Mouse (Mus musculus) yolk sac, embryonic 10.5 days (tissue): Measurements from ENCODE around the gene Rpl38.
A peak's percentile ranks its signal among the peaks of the same experiment; 100 is the strongest.

ENCODE experiments used
- DNase-seq: peaks from one replicate; pipeline ENCODE4 v3.0.0-alpha.2; 2017; ENCODE audit warnings: low spot score

The Rpl38 gene

GRCm38 (mm10) chr11:114679582-114679981 is 11.3 kb downstream of the Rpl38 start:
- DNase-seq = no peak

DNA sequence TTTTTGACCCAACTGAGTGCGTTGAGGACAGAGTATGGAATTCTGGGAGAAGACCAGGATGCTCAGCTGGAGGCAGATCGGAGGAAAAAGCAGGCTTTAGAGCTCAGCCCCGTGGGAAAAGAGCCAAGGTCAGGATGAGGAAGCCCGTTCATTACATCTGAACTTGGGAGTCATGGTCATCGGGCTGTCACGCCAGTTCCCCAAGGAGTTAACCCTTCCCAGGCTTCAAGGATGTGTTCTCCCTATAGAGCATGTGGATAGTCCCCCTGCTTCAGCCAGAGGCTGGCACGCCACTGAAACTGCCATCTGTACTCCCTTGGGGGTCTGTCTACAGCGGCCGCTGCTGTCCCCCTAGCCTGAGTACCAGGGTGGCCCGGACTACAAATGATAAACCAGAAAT is 12.0 kb downstream of the Rpl38 start:
- DNase-seq = no peak

DNA sequence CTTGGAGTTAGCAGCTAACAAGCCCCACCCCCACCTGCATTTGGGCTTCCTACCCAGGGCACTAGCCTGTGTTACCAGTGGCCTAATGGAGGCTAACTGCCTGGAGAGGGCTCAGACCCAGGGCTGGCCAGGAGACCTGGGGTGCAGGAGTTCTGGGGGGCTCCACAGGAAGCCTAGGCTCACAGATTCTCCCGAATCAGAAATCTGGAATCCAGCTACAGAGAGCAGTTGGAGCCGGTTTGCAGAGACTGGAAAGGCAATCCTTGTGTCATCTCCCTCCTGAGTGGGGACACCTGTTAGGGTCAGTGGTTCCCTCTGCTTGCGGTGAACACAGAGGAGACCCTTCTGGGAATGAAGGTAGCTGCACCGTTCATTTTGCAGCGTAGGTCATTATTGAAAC is 12.7 kb downstream of the Rpl38 start:
- DNase-seq = no peak

GRCm38 (mm10) chr11:114682321-114682900 is 14.1 kb downstream of the Rpl38 start:
- DNase-seq = no peak

DNA sequence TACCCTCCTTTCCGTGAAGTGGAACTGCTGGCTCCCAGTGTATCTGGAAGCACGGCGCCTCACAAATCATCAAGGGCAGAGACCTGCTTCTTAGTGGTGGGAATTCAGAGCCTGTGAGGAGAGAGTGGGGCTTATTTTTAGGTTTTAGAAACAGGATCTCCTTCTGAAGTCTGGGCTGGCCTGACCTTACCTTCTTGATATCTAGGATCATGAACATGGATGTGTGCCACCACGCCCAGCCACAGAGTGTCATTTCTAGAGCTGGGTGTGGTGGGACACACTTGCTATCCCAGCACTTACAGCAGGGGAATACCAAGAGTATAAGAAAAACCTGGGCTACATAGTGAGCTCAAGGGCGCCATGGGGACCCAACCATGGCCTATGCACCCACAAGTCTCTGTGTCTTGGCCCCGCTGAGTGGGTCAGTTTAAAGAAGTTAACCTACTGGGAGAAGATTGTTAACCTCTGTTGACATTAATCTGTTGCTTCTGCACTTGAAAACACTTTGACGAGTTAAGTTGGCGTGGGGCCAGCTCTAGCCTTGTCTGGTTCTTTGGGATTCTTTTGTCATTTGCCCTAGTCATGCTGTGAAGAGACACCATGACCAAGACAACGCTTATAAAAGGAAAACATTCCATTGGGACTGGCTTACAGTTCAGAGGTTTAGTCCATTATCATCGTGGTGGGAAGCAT is 14.9 kb downstream of the Rpl38 start:
- no peak for DNase-seq

- DNase-seq = no peak
Observed at GRCm38 (mm10) chr11:114683722-114684621, 15.6 kb downstream of the Rpl38 start.

DNA sequence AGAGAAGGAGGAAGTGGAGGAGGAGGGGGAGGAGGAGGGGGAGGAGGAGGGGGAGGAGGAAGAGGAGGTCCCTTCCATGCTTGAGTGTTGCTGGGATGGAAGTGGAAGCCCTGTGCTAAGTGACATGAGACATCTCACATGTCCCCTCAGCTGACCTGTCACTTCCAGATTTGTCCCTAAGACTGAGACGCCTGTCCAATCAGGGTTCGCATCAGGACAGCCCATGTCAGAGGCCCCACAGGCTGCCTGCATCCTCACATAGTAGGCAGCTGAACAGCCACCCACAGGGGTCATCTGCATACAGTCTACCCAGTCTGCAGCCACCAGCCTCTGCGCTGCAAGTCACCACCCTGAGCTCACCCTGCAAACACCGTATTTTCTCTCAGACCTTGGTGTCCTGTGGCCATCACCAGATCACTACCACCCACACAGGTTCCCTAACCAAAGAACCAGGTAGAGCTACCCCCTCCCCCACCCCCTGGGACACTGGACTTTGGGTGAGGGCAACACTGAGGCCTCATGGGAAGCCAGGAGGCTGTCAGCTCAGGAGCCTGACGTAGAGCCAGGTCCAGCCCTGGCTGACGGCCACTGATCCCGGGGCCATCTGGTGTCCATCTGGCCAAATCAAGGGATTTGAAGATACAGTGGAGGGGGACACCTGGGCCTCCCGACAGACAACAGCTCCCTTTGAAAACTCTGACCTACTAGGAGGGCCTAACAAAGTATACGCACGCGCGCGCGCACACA is 16.5 kb downstream of the Rpl38 start:
- DNase-seq = peak; percentile 41

DNA sequence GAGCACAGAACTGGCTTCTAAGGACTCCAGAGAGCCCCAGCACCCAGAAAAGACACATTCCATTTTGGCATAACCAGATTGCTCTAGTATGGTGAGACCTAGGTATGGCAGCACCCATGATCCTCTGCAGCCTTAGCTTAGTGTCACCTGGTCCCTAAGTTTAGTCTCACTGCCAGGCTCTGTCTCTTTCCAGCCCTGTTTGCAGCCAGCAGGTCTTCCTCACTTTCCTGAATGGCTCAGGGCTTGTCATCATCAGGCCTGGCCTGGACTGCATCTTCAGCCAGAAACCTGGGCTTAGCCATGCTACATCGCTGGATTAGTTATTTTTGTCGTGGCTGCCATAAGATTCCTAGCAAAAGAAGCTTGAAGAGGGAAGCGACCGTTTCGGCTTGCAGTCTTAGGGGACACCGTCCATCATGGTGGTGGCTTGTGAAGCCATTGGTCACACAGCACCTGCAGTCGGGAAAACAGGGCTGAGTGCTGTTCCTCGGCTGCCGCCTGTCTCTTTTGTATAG is 17.3 kb downstream of the Rpl38 start:
- DNase-seq = no peak

DNA sequence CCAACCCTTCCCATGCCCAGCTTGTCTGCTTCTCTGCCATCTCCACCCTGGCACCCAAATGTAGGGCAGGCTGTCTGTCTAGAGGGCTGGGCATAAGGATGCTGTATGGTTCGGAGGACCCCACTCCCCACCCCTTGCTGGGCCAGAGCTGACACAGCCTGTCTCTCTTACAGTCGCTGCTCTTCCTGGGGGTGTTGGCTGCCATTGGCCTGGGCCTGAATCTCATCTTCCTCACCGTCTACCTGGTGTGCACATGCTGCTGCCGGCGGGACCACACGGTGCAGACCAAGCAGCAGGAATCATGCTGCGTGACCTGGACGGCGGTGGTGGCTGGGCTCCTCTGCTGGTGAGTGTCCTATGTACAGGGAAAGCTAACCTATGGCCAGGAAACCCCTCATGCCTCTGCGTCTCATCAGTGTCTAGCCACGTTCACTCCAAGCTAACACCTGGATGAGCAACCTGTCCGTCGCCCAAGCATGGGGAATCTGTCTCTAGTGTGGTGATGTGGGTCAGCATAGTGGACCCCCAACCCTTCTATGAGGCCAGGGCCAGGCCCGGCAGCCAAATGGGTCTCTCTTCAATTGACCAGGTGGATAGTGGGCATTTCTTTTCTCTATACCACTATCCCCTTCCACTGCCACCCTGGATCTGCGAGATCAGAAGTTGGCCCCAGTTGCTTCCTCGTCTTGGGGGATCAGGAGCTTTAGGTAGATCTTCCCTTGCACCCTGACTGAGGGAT is 18.1 kb downstream of the Rpl38 start:
- no peak for DNase-seq

DNA sequence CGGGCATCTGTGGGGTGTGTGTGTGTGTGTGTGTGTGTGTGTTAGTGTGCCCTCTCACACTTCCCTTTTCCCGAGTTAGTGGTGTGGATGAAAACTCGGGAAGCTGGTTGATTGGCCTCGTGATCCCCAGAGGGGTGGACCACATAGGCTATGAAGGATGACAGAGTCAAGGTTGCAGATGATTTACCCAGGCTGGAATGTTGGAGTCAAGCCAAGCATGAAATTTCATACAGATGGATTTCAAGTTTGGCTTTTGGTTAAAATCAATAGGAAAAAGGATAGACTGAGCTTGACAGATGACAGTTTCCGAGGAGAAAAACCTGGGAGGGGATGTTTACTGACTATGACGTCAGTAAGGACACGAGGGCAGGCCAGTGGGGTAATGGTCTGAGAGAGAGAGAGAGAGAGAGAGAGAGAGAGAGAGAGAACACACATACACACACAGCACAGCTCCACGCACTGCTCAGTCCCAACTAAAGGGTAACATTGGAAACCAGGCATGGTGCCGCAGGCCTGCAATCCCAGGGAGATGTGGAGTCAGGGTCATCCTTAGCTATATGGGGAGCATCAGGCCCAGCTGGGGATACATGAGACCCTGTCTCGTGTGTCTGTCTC is 19.4 kb downstream of the Rpl38 start:
- no peak for DNase-seq

DNA sequence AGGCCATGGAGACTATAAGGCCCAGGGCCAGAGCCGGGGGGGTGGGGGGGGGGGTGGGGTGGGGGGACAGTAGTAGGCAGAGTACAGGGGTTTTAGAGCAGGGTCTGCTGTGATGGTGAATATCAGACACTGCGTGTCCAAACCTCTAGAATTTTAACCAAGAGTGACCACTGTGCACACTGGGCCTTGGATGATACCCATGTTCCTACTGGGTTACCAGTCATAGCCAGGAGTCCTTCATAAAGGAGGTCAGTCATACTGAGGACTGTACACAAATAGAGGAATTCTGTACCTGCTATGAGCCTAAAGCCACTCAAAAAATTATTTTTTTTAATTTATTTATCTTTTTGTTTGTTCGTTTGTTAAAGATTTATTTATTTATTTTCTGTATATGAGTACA is 20.4 kb downstream of the Rpl38 start:
- no peak for DNase-seq

DNA sequence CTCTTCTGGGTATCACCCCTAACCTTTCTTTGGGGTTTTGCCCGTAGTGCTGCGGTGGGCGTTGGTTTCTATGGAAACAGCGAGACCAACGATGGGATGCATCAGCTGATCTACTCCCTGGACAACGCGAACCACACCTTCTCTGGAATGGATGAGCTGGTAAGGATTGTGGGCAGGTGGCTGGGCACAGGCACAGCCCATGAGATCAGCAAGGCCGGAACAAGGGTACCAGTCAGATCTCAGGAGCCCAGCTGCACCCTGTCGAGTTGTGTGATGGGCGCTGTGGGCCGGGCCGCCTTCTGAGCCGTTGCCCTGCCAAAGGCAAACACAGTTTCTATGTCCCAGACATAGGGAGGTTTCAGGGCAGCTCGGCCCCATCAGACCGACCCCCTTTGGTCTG is 21.9 kb downstream of the Rpl38 start:
- DNase-seq = no peak

DNA sequence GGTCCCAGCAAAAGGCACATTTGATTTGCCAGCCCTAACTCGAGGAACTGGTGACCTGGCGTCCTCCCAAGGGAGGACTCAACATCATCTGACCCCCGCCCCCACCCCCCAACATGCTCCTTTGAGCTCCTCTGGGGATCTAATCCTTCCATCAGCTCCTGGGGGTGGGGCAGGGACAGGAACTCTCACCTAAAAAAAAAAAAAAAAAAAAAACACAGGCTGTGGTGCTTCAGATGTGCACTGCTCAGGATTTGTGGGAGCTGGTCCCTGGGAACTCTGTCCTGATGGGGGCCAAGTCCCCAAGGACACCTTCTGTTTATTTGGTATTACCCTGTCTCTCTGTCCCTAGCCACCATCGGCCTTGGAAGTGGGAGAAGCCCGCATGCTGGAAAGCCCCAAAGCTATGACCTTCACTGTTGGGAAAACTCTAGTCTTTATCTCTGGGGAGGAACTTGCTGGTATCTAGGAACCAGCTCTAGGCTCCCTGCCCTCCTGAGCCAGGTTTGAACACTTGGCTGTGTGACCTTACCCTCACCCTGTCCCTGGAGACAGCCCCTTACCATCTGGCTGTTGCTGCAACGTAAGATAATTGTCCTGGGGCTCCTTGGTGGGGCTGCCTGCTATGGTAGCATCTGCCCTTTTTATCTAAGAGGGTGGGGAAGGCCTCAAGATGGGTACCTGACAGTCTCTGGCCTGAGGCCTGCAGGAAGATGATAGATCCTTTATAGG is 23.3 kb downstream of the Rpl38 start:
- DNase-seq = no peak

- DNase-seq = no peak
Observed at GRCm38 (mm10) chr11:114692601-114693000, 24.3 kb downstream of the Rpl38 start.

DNA sequence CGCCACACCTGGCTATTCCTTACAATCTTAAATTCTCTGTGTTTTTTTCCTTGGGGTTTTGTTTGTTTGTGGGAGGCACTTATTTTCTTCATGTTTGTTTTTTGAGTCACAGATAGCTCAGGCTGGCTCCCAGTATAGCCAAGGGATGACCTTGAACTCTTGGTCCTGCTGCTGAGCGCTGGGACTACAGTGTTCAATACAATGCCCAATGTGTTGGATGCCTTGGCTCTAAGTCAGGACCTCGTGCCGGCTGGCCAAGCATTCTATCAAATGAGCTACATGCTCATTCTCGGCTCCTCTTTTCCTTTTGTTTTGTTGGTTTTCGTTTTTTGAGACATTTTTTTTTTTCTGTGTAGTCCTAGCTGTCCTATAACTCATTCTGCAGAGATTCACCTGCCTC is 25.1 kb downstream of the Rpl38 start:
- DNase-seq = no peak

GRCm38 (mm10) chr11:114694451-114694850 is 26.1 kb downstream of the Rpl38 start:
- no peak for DNase-seq

DNA sequence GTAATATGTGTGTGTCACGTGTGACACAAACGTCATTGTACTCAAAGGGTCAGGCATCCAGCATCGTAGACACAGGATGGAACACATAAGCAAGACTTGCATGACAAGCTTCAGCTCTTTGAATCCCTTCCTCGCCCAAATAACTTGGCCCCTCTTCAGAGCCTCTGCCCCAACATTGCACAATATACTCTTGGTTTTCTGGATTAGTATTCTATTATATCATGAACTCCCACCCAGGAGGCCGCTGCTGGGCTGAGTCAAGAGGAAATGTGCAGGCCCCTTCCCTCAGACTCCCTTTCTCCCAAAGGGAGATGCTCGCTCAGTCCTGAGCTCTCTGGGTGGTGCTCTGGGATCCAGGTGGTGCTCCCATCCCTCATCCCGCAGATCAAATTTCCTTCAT is 30.2 kb downstream of the Rpl38 start:
- no peak for DNase-seq

DNA sequence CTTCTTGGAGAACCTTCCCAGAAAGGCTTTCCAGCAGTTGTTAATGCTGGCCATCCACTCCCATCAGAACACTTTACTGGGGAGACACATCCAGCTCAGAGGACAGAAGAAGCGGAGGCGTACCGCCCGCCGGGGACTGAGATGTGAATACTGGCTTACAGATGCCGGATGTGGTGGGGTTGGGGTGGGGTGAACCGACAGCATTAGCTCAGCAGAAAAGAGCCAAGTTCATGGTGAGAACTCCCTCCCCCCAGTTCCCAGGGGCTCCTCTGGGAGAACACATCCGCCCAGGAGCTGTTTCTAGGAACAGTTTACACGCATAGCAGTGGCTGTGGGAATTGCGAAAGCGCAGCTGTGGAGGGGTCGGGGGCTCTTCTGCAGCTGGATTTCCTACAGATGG is 31.2 kb downstream of the Rpl38 start:
- DNase-seq = no peak

- DNase-seq = no peak
Observed at GRCm38 (mm10) chr11:114702311-114702995, 34.1 kb downstream of the Rpl38 start.

- no peak for DNase-seq
Observed at GRCm38 (mm10) chr11:114702996-114703361, 34.7 kb downstream of the Rpl38 start.
